Mouse (Mus musculus) thymus, adult 18-20 months (tissue): ENCODE measurements around the gene Plcb1.

Experiments used
- DNase-seq, 2 experiments: peaks; one replicate each; pipeline ENCODE4 v3.0.0; 2022; ENCODE audit warnings: mixed read lengths in 2 of 2

The Plcb1 gene

DNA sequence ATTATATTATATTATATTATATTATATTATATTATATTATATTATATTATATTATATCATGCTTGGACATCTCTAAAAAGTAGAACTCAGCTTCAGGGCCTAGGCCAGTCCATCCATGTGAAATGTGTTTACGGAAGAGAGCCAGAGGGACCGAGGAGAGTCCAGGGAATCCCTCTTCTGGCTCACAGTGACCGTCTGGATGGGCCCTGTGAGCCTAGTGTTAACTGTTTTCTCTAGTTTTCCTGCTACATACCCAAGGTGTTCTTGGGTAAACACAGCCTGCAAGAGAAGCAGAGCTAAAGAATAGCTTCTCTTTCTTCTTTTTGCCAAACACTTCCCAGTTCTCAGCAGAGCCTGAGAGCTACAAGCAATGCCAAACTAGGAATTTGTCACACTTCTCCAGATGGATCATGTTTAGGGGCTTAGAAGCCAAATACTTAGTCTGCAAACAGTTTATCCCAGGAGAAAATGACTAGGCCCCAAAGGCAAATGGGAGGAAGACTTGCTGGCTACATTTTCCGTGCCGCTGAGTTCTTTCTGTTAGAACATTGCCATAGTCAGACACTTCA, 649.2 kb downstream of the Plcb1 start:
- no peak for DNase-seq

GRCm38 (mm10) chr2:135439034-135439433, 653.2 kb downstream of the Plcb1 start:
- DNase-seq, result no peak

GRCm38 (mm10) chr2:135439546-135440517, 654.0 kb downstream of the Plcb1 start:
- no peak for DNase-seq

GRCm38 (mm10) chr2:135453581-135453980, 667.7 kb downstream of the Plcb1 start:
- no peak for DNase-seq

GRCm38 (mm10) chr2:135454015-135454414, 668.1 kb downstream of the Plcb1 start:
- DNase-seq, result no peak

DNA sequence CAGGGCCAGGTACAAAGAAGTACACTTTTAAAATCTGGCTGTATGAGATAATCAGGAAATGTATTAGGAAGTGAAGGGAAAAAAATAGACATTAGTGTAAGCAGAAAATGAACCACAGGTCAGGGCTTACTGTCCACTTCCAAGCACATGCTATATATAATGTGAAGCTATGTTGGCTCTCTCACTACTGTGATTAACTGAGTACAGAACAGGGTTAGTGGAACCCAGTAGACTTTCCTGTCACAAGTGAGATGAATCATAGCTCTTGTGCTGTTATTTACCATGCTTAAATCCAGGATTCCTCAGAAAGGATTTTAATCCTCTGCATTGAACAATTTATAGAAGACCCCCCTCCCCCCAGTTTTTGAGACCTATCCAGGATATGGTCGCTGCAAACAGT, 668.6 kb downstream of the Plcb1 start:
- DNase-seq, result no peak

- DNase-seq, result no peak
These were observed 682.0 kb downstream of the Plcb1 start for GRCm38 (mm10) chr2:135467895-135468294.

DNA sequence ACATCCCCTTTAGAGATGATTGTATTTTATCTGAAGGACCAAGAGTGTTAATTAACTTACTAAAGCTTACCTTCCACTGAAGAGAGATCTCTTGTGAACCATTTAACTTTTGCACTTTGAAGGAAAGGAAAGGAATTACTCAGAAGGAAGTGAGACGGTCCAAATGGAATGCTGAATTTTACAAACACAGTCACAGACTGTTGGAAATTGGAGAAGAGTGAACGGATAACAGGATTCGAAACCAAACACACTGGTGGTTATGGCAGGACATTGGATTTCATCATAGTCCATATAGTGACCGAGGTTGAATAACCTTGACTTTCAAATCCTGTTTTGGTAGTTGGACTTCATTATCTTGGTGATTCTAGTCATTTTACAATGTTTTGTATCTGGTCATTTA, 688.2 kb downstream of the Plcb1 start:
- no peak for DNase-seq

- no peak for DNase-seq
These were observed 699.4 kb downstream of the Plcb1 start for GRCm38 (mm10) chr2:135485248-135485647.

DNA sequence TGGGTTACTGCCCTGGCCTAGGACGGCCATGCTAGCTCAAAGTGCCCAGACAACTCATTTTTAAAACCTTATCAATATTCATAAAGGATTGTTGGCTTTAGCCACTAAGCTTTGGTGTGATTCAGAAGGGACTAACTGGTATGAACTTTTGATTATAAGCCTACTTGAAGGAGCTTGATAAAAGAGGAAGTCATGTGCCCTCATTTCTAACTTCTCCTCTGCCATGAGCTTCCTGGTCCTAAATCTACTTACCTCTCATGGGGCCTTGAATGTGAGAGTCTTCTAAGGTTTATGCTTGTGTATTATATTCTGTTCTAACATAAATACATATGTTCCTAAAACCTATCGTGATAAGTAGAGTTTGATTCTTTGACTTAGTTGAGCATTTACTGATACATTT, 702.4 kb downstream of the Plcb1 start:
- no peak for DNase-seq

DNA sequence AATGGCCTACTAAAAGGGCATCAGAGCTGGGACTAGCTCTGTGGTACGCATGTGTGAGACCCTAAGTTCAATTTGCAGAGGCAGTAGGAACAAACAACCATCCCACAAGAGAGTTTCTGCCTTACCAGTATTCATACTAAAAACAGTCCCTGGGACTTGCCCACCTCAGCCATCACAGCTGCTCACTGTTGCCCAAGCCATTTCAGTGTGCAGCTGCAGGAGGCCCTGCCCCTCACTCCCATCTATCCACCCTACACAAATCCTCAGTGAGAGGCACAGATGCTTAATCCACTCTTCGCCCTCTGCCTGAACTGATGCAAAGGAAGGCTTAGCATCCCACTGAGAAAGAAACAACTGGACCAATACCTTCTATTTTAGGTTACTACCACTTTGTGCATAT, 703.3 kb downstream of the Plcb1 start:
- no peak for DNase-seq

DNA sequence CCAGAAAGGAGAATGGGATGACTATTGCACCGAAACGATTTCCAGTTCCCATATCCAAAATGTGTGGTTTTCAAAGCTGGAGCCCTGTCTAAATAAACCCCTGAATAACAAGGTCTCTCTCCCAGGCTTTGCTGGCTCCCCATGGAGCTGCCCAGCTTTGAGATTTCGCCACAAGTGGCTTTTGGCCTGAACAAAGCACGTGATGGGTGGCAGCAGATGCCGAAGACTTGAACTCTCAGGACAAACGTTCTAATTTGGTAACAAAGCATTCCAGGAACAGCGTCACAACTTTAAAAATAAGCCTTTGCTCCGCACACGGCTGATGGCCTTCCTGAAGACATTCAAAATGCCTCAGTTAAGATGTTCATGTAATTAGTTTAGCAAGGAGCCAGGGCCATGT, 706.9 kb downstream of the Plcb1 start:
- no peak for DNase-seq

GRCm38 (mm10) chr2:135496553-135496952, 710.7 kb downstream of the Plcb1 start:
- DNase-seq, result no peak

GRCm38 (mm10) chr2:135497251-135497650, 711.4 kb downstream of the Plcb1 start:
- DNase-seq, result no peak

- no peak for DNase-seq
These were observed 715.0 kb downstream of the Plcb1 start for GRCm38 (mm10) chr2:135500872-135501271.

DNA sequence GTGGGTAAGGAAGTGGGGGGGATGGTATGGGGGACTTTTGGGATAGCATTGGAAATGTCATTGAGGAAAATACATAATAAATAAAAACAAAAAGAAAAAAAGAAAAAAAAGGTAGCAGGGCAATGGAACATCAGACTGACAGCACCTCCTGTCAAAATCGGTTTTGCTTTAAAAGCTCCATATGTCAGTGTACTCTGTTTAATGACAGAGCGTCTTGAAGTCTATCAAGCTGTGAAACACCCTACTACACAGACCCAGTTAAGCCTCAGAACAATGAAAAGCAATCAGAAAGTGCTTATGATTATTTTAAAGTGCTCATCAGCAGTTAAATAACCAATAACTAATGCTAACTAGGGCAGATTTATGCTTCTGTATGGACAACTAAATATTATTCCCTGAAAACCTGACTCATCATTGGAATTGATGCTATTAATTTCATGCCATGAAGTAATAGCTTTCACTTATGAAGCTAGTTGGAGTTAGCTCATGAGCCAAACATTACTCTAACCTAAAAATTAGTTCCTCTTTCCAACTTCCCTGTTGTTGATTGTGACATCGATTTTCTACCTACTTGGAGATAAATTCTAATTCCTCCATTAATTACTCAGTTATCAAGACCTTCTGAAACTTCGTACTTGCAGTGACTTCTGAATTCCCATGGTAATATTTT, 717.6 kb downstream of the Plcb1 start:
- no peak for DNase-seq

GRCm38 (mm10) chr2:135503998-135504354, 718.1 kb downstream of the Plcb1 start:
- DNase-seq, result no peak

GRCm38 (mm10) chr2:135507111-135507510, 721.2 kb downstream of the Plcb1 start:
- no peak for DNase-seq

GRCm38 (mm10) chr2:135518956-135519355, 733.1 kb downstream of the Plcb1 start:
- DNase-seq, result no peak
